Mouse (Mus musculus) 3T3-L1 (cell line): ENCODE results near the gene Fgfr4.

ENCODE experiments used
- DNase-seq: peaks from one replicate; pipeline ENCODE4 v3.0.0-alpha.2; 2015; ENCODE audit warnings: low read depth, low spot score

Fgfr4 gene

DNA sequence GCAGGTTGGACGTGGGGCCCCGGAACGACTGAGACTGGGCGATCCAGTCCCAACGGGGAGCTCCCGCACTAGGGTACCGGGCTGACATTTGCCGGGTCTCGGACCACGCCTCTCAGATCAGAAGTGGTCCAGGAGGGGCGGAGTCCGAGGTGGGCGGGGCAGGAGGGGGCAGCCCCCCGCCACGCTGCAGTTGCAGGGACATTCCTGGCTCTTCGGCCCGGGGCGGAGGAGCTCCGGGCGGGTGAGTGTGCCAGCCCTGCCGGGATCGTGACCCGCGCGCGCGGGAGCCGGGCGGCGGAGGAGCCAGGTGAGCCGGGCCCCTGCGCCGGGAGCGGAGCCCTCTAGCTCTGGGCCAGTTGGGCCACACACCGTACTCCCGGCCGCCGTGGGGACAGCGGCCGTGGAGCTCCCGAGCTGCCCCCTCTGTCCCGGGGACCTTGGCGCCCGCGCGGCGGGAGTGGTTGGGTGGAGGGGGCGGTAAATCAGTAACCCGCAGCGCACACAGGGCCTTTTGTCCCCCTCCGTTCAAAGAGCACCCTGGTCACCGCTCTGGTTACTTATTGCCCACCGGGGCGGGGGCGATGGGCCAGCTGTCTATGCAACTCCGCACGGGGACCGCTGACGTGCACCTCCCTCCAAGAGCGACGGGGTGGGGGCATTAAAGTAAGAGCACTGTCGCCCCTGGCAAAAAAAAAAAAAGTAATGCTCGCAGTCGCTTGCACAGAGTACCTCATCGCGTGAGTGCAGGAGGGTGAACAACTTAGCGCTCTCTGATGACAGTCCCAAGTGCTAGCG lies at the start of gene Fgfr4:
TSS of gene Fgfr4 (plus strand) at position 20 of the 795 bp plus-strand sequence.
- DNase-seq, result no peak

GRCm38 (mm10) chr13:55103351-55103750 lies 49.1 kb upstream of the Fgfr4 start:
- DNase-seq, result no peak

DNA sequence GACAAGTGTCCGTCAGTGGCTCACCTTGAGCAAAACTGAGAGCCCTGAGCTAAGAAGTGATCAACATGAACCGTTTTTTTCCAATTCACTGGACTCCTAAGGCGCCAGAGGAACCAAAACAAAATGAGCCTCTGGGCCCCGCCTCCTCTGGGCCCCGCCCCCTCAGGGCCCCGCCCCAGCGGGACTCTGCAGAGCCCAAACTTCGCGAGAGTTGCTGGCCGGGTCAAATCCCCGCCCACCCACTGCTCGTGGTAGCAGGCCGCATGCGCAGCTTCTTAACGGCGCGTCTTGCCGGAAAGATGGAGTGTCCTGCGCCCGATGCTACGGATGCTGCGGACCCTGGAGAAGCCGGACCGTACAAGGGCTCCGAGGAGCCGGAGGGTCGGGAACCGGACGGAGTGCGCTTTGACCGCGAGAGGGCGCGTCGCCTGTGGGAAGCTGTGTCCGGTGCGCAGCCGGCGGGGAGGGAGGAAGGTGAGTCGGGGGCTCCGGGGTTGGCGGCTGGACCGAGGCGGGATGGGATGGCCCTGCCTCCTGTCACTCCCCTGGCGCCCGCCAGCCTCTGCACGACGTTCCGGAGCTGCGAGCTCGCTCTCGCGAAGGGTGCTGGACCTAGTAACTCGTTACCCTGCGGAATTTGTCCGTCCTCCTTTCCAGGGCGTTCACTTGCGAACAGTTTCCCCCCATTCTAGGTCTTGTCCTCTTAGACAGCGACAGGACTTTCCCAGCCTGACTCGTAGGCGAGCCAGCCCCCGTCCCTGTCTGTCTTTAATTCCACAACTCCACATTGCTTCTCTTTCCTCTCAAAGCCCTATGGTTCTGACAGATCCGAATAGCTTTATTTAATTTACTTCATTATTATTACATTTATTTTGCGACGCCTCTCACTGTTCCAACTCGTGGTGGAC lies 47.1 kb upstream of the Fgfr4 start, which contains the start of gene Zfp346:
TSS of gene Zfp346 (plus strand) at position 267 of the 908 bp plus-strand sequence.
- peak; percentile 97 for DNase-seq

- DNase-seq, result peak; percentile 51
Measured at GRCm38 (mm10) chr13:55105953-55106691, 46.3 kb upstream of the Fgfr4 start.

DNA sequence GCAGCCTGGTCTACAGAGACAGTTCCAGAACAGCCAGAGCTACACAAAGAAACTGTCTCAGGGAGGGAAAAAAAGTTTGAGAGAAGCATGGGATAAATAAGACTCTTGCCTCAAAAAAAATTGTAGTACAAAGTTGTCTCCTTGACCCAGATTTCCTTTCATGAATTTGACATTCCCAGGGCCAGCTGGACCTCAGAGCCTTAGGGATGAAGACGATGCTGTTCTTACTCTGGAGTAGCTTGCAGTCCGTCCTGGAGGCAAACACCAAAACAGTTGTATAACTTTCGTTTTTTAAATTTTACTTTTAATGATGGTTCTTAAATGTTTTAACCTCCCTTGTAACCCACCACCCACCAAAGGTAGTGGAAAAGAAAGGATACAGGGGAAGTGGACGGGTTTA lies 45.3 kb upstream of the Fgfr4 start:
- no peak for DNase-seq

DNA sequence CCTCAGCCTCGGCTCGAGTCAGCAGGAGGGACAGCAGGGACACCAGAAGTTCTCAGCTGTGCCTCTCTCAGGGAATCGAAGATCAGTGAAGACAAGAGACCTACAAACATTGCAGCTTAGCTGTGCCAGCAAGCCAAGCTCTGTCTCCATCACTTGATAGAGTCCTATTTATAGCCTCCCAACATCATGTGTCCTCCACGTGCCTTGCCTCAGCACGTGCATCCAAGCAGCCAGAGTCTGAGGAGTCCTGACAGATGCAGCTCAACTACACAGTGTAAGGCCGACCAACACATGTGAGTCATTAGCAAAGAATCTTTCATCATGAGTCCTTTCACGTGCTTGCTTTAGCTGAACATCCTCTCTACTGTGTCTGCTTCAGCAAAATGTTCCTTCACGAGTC lies 44.7 kb upstream of the Fgfr4 start:
- peak; percentile 60 for DNase-seq

- no peak for DNase-seq
Measured at GRCm38 (mm10) chr13:55114375-55114774, 38.1 kb upstream of the Fgfr4 start.

- DNase-seq, result no peak
Measured at GRCm38 (mm10) chr13:55124903-55125302, 27.5 kb upstream of the Fgfr4 start.

DNA sequence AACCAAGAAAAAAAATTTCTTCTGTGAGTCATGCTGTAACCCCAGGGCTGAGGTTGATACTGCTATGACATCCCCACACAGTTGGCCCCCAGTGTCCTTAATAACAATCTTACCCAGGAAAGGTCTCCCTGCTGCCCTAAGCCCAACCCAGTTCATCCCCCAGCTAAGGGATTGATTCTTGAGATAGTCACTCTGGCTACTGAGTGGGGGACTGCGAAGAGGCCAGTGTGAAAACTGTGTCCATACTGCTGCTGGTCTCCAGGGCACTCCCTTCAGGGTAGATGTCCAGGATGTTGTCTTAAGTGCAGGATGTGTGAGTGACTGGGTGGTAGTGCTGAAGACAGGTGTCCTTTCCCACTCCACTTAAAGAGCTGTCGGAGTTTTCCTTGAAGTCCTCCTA lies 19.0 kb upstream of the Fgfr4 start, which contains the start of gene Gm17617:
TSS of gene Gm17617 (minus strand) at position 101 of the 400 bp plus-strand sequence.
- DNase-seq, result no peak

- DNase-seq, result peak; percentile 47
Measured at GRCm38 (mm10) chr13:55135382-55135781, 17.1 kb upstream of the Fgfr4 start.

GRCm38 (mm10) chr13:55140271-55140670 lies 12.2 kb upstream of the Fgfr4 start:
- no peak for DNase-seq

DNA sequence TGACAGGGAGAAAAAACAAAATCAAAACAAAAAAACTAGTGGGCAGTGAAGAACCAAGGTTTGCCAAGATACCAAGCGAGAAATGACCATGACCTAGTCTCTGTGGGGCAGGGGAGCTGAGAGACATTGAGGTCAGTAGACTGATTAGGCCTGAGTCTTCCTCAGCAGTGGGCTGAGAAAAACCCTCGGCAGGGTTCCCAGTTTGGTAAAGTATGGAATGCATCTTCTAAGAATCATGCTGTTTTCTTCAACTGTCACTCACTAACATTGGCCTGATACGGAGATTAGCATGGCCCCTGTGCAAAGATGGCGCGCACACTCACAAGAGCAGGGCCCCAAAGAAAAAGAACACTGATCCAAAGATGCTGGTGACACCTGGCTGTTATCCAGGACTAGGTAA lies 1.5 kb downstream of the Fgfr4 start:
- DNase-seq, result no peak

DNA sequence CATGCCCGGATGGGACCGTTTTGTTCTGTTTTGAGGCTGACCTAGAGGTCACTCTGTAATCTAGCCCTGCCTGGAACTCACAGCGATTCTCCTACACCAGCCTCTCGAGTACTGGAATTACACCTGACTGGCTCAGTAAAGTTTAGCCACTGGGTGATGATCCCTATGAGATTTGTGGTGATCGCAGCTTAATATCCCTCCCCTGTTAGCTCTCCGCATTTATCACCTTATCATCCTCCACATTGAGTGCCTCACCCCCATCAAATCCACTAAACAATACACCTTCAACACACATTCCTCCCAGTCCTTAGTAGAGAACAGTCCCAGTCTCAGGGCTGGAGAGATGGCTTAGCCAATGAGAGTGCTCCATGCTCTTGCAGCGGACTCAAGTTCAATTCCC lies 9.9 kb downstream of the Fgfr4 start:
- DNase-seq, result no peak

GRCm38 (mm10) chr13:55163553-55163952 lies 11.1 kb downstream of the Fgfr4 start:
- no peak for DNase-seq

DNA sequence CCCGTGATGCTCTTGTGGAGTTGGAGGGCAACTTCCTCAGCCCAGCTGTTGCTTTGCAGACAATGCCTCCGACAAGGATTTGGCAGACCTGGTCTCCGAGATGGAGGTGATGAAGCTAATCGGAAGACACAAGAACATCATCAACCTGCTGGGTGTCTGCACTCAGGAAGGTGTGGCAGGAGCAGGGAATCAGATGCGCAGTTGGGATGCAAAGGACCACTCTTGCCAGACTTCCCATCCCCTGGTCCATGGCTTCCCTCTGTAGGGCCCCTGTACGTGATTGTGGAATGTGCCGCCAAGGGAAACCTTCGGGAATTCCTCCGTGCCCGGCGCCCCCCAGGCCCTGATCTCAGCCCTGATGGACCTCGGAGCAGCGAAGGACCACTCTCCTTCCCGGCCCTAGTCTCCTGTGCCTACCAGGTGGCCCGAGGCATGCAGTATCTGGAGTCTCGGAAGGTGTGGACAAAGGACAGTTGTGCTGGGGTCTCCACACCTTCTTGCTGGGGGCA lies 13.4 kb downstream of the Fgfr4 start:
- DNase-seq, result no peak

DNA sequence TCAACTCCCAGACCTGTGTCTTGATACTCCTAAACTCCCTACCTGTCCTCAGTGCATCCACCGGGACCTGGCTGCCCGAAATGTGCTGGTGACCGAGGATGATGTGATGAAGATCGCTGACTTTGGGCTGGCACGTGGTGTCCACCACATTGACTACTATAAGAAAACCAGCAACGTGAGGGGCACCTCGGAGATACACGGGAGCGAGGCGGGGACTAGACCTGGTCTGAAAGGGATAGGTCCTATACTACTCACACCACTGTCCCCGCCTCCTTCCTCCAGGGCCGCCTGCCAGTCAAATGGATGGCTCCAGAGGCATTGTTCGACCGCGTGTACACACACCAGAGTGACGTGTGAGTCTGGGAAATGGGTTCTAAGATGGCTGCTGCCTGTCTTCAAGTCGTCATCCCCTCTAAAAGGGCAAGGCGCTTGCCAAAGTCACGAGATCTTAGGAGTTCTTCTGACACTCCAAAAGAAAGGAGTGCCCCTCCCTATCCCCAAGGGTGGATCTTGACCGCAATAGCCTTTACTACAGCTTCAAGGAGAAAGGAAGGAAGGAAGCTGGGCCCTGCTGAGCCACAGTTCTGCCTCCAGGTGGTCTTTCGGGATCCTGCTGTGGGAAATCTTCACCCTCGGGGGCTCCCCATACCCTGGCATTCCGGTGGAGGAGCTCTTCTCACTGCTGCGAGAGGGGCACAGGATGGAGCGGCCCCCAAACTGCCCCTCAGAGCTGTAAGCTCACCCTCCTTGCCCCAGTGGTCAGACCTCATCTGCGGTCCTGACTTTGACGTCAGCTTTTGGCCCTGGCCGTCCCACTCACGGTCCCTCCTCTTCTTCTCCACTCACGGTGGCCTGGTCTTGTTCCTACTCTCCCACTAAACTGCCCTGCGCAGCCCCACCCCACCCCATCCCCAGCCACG lies 14.6 kb downstream of the Fgfr4 start:
- DNase-seq, result no peak

- no peak for DNase-seq
Measured at GRCm38 (mm10) chr13:55167798-55168197, 15.4 kb downstream of the Fgfr4 start.

DNA sequence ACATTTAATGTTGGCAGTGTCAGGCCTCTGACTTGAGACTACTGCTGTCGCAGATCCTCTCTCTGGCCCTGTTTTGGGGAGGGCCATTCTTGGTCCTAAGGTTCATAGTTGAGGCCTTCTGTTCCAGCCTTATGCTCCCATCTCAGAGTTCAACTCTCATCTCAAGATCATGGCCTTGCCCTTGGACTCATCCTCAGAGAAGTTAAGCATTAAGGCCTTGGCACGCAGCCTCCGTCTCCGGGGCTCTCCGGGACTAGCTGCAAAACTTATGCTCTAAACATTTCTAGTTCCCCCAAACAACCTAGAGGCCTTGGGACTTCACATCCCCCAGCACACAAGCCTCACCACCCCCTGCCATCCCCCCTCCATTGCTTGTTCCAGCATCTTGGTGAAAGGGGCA lies 15.8 kb downstream of the Fgfr4 start:
- no peak for DNase-seq

- no peak for DNase-seq
Measured at GRCm38 (mm10) chr13:55168958-55169369, 16.5 kb downstream of the Fgfr4 start.
